Mouse (Mus musculus): Measurements from ENCODE around the gene Ptprh. TPM values are rescaled to one million over a fixed set of nuclear protein-coding genes. Genes with fewer than 3 reads are reported as not detected.

The Ptprh gene
- total RNA-seq, 2 experiments from 2014 or later, result 0.18 to 0.22 TPM

DNA sequence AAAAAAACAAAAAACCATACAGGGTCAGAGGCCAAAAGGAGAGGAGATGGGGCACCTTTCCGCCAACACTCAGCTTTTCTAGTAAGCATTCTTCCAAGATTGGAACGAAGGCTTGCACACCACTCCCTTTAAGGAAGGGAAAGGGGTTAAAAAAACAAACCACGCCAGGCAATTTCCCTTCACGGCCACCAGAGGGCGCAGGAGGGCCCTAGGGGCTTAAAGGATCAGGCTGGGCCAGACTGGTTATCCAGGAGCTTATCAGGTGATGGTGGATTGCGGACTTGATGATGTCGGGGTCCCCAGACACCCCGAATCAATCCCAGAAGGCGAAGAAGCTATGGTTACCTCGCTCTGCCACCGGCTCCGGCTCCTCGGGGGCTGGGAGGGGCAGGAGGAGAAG, 90.6 kb downstream of the Ptprh start:
- TF ChIP-seq CTCF (conservative IDR thresholded peaks at IDR 0.05), result peak; percentile 95
- DNase-seq (ENCODE audit: low spot score in 2 of 2), result no peak
- Histone ChIP-seq H3K4me3 (no peak overlapping the region), H3K27ac (no peak overlapping the region)

DNA sequence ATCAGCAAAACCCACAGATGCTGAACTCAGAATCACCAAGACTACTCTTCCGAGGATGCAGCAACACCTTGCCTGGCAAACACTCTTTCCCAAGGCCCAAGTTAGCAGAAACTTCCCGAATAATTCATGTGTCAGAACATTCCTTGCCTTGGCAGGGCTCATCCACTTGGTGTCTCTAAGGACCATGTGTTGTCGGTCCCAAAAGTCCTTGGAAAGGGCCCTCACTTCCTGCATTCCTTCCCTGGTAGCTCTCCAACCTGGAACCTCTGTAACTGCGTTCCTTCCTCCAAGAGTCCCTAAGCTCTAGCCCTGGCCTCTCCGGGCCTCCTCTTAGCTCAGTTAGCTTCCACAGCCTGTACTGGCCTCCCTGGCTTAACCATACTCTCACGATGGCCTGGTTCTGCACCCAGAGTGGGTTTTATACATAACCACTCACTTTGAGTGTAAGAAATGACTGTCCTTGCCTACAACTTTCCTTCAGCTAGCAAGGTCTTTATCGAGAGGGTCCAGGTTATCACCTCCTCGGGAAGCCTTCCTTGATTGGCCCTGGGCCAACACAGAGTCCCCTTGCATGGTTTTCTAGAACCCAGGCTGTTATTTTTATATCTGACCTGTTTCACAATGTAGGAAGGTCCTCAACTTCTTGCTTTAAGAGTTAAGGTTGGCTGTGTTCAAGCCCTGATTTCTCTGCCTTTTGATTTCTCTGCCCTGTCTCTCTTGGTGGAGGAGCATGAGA, 92.2 kb downstream of the Ptprh start:
- no peak overlapping the region for H3K27ac ChIP-seq
- no peak for TF ChIP-seq CTCF (conservative IDR thresholded peaks at IDR 0.05)
- no peak overlapping the region for H3K4me3 ChIP-seq
- DNase-seq (ENCODE audit: low spot score in 2 of 2), result no peak

DNA sequence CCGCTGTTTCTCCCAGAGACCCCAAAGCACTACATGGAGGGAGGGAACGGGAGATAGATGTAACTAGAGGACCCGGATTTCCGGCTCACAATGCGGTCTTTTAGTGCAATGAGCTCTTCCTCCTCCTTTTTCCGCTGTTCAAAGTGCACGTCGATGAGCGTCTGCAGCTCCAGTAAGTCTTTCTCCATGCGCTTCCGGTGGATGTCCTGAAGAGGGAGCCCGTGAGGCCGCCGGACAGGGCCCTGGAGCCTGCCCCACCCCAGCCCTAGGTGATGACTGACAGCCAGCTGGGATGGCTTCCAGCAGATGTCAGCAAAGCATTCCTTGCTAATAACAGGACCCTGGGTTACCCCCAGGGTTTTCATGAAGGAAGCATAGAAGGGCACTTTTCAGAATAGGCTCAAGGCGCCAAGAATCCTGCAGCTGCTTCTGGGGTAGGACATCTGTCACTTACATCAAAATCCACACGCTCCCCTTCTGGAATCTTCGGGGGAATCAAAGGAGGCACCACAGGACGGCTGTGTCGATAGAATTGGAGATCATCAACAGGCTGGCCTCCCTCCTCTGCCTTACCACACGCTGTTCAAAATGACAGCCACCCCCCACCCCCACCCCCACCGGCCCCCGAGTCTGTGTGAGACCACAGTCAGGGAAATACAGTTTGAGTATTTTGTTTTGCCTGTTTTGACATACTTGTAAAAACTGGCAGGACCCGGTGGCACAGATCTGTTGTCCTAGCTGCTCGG, 93.8 kb downstream of the Ptprh start:
- DNase-seq (ENCODE audit: low spot score in 2 of 2), result peak in 1 of 2 experiments; percentile 55
- TF ChIP-seq CTCF (conservative IDR thresholded peaks at IDR 0.05), result peak; percentile 92
- Histone ChIP-seq H3K27ac (no peak overlapping the region), H3K4me3 (no peak overlapping the region)

DNA sequence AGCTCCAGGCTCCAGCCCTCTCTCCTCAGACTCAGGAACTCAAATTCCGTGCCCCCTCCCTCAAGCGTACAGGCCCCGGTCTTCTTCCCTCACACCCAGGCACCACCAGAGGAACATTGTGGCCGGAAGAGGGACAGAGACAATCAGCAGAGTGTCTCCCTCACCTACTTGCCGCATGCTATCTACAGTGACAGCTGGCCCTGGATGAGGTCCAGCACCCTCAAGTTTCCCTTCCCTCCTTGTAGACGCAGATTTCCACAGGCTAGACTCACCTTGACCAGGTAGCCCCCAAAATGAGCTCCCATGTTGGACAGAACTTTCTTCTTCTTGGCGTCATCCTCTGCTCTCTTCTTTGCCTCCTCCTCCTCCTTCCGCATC, 95.1 kb downstream of the Ptprh start:
- no peak for TF ChIP-seq CTCF (conservative IDR thresholded peaks at IDR 0.05)
- DNase-seq (ENCODE audit: low spot score in 2 of 2), result no peak
- no peak overlapping the region for H3K27ac ChIP-seq
- H3K4me3 ChIP-seq, result no peak overlapping the region

DNA sequence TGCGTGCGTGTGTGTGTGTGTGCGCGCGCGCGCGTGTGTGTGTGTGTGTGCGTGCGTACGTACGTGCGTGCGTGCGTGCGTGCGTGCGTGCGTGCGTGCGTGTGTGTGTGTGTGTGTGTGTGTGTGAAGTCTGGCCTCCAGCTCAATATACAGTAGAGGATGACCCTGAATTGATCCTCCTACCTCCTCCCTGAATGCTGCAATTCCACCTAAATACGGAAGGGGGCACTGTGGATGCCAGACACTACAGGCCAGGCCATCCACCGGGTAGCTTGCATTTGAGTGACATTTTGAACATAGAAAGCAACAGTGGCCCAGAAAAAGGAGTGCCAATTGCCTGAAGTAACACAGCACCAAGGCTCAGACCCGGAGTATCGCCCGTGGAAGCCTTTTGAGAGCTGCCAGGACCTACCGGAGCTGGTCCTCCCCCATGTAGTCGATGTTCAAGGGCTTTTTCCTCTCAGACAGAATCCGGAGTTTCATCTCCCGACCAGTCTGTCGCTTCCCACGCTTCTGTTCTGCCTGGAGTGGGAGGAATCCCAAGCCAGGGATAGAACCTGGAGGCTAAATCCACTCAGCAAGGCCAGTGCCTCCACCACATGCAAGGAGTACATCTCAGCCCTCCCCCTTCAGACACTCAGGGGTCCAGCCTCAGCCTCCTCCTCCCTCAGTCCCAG, 95.6 kb downstream of the Ptprh start:
- H3K27ac ChIP-seq, result no peak overlapping the region
- no peak overlapping the region for H3K4me3 ChIP-seq
- DNase-seq (ENCODE audit: low spot score in 2 of 2), result no peak
- peak; percentile 63 for TF ChIP-seq CTCF (conservative IDR thresholded peaks at IDR 0.05)

DNA sequence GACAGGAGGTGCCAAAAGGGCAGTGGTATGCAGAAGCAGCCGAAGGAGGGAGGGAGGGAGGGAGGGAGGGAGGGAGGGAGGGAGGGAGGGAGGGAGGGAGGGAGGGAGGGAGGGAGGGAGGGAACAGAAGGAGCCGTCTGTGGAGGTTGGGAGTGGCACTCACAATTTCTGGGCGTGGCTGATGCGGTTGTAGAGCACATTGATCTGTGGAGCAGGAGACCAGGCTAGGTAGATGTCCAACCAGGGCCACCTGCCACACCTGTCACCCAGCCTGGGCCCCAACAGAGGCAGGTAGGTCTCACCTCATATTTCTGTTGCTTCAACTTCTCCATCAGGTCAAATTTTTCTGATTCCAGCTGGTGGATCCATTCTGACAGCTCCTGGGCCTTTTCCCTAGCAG, 96.6 kb downstream of the Ptprh start:
- Histone ChIP-seq H3K27ac (no peak overlapping the region), H3K4me3 (no peak overlapping the region)
- no peak for TF ChIP-seq CTCF (conservative IDR thresholded peaks at IDR 0.05)
- no peak for DNase-seq (ENCODE audit: low spot score in 2 of 2)

DNA sequence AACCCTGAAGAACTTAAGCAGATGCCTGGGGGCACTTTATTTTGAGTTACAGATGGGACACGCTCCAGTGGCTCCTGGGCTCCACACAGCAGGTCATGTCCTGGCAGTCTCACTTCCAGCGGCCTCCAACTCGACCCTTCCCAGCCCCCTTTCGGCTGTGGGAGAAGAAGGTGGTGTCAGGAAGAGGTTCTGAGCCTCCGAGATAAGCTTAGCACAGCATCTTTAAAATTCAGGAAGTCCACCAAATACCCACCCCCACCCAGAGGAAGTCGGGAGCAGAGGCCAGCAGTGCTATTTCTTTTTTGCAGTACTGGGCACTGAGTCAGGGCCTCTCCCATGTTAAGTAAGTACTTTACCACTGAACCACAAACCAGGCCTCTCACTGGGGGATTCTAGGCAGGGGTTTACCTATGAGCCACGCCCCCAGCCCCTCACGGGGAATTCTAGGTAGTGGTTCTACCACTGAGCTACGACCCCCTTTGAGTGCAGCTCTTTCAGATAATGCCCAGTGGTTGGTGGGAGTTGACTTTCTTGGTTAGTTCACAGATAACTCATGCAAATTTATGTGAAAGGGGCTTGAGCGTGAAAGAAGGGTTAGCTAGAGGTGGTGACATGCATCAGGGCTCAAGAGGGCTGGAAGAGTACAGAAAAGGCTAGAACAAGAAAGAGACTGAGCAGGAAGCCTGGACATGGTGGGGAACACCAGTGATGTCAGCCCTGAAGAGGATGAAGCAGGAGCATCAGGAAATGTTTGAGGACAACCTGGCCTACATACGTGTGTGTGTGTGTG, 99.0 kb downstream of the Ptprh start:
- Histone ChIP-seq H3K27ac (no peak overlapping the region), H3K4me3 (no peak overlapping the region)
- DNase-seq (ENCODE audit: low spot score in 2 of 2), result no peak
- TF ChIP-seq CTCF (conservative IDR thresholded peaks at IDR 0.05), result no peak

DNA sequence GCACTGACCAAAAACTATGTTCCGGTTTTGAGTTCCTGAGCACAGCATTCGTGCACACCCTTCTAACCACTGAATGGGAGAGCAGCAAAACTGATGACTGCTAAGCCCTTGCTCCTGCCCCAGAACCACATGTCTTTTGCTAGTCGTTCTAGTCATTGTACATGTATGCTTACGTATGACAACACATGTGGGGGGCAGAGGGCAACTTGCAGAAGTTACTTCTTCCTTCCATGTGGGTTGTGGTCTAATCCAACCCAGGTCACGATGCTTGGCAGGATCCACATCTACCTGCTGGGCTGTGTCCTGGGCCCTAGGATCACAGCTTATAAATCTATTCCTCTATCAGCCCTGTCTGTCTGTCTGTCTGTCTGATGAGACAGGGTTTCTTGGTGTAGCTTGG, 100.0 kb downstream of the Ptprh start:
- Histone ChIP-seq H3K27ac (no peak overlapping the region), H3K4me3 (no peak overlapping the region)
- no peak for TF ChIP-seq CTCF (conservative IDR thresholded peaks at IDR 0.05)
- DNase-seq (ENCODE audit: low spot score in 2 of 2), result no peak

DNA sequence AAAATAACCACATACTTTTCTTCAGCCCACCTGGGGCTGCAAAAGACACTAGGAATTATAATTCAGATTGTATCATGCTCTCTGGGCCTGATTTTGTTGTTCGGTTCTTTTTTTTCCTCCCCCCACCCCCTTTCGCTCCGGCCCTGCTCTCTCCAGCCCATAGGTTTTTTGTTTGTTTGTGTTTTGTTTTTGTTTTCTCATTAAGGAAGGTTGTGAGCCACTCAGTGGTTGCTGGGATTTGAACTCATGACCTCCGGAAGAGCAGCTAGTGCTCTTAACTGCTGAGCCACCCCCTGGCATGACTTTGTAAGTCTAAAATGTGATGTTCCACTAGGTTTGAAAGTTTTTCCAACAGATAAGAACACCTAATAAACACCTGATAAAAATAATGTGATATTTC, 100.7 kb downstream of the Ptprh start:
- Histone ChIP-seq H3K27ac (peak overlapping the region; percentile 98; the same call in 1 of the 2 replicates), H3K4me3 (no peak overlapping the region)
- no peak for DNase-seq (ENCODE audit: low spot score in 2 of 2)
- TF ChIP-seq CTCF (conservative IDR thresholded peaks at IDR 0.05), result no peak

DNA sequence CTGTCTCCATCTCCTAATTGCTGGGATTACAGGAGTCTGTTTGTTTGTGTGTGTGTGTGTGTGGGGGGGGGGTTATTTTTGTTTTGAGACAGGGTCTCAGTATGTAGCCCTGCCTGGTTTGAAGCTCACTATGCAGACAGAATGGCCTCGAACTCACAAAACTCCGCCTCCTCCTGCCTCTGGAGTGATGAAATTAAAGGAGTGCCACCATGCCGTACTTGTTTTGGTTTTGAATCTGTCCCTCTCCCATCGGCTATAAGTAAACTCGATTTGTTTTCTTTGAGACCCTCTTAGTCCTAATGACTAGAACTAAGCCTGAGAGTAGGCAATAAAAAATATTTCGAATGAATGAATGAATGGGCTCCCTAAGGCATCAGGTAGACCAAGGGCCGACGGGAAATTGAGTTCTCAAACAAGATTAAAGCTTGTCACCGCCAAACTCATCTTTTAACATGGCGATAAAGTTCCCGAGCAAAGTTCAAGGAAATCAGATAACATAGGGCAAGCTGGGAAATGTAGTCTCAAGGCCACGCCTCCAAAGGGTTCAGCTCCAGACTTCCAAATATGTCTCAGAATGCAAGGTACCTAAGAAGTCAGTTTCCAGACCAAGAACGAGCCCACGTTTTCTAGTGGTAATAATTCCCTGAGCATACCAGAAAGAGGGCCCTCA, 101.3 kb downstream of the Ptprh start:
- H3K4me3 ChIP-seq, result peak overlapping the region; percentile 93
- peak overlapping the region; percentile 98 for H3K27ac ChIP-seq
- no peak for TF ChIP-seq CTCF (conservative IDR thresholded peaks at IDR 0.05)
- DNase-seq (ENCODE audit: low spot score in 2 of 2), result peak; percentile 72 to 88

DNA sequence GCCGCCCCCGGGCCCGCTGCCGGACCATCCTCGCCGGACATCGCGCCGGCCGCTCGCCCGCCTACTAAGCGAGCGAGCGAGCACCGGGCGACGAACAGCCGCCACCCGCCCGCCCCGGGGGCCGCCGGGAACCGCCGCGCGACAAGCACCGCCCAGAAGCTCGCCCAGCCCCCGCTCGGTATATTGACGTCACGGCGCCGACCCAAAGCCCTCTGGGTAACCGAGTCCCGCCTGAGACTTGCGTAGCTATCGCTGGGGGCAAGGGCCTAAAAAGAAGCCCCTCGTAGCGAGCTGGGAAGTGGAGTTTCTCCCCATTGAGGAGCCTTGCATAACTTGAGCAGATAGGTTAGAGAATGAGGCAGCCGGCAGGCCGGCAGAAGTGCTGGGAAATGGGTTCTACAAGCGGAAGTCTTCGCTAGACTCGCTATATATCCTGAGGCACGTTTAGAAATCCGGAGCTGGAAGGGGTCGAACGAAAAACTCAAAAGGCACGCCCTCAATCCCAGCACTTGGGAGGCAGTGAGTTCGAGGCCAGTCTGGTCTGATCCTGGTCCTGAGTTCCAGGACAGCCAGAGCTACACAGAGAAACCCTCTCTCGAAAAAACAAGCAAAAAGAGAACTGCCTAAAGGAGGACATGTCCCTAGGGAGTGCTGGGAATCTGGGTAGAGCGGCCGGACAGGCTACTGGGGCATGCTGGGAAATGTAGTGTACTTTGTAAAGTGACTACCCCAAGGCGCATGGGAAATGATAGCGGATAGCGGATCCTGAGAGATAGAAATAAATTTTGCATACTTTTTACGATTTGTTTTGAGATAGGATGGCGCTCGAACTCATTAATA, 102.1 kb downstream of the Ptprh start, which contains the start of gene Ppp1r12c:
Gene Ppp1r12c, minus strand, starts transcription at position 123 of the 840 bp plus-strand sequence.
- peak within 1 kb of the TSS; percentile 93 for H3K4me3 ChIP-seq
- no peak for TF ChIP-seq CTCF (conservative IDR thresholded peaks at IDR 0.05)
- peak; percentile 96 to 97 for DNase-seq (ENCODE audit: low spot score in 2 of 2)
- peak within 1 kb of the TSS; percentile 98 for H3K27ac ChIP-seq
